Mouse (Mus musculus): ENCODE results near the gene Epo. TPM values are rescaled to one million over a fixed set of nuclear protein-coding genes. Genes with fewer than 3 reads are reported as not detected.

The Epo gene
- total RNA-seq (2021) = not detected

- DNase-seq = peak; percentile 99
Measured at GRCm38 (mm10) chr5:137533117-137533827, at the start of gene Epo, which contains the start of gene Gnb2. Gene Epo, minus strand, starts transcription at chr5:137533242. Gene Gnb2, minus strand, starts transcription at chr5:137533510.

GRCm38 (mm10) chr5:137582702-137583101, 49.7 kb upstream of the Epo start:
- DNase-seq = no peak

GRCm38 (mm10) chr5:137580246-137580645, 47.2 kb upstream of the Epo start:
- DNase-seq = no peak

- peak; percentile 41 for DNase-seq
Measured at GRCm38 (mm10) chr5:137574470-137574901, 41.4 kb upstream of the Epo start.

GRCm38 (mm10) chr5:137570691-137571586, 37.9 kb upstream of the Epo start:
- no peak for DNase-seq

- DNase-seq = no peak
Measured at GRCm38 (mm10) chr5:137570181-137570580, 37.1 kb upstream of the Epo start.

- DNase-seq = peak; percentile 60
Measured at GRCm38 (mm10) chr5:137569665-137570064, 36.6 kb upstream of the Epo start, which contains the start of gene Tfr2. Gene Tfr2, plus strand, starts transcription at chr5:137569840.

GRCm38 (mm10) chr5:137569031-137569430, 36.0 kb upstream of the Epo start:
- DNase-seq = no peak

GRCm38 (mm10) chr5:137568223-137568798, 35.3 kb upstream of the Epo start:
- no peak for DNase-seq

- DNase-seq = no peak
Measured at GRCm38 (mm10) chr5:137566416-137566815, 33.4 kb upstream of the Epo start.

- no peak for DNase-seq
Measured at GRCm38 (mm10) chr5:137565744-137566143, 32.7 kb upstream of the Epo start.

- DNase-seq = no peak
Measured at GRCm38 (mm10) chr5:137562965-137563364, 29.9 kb upstream of the Epo start.

GRCm38 (mm10) chr5:137561556-137561955, 28.5 kb upstream of the Epo start:
- DNase-seq = no peak

- no peak for DNase-seq
Measured at GRCm38 (mm10) chr5:137553898-137554297, 20.9 kb upstream of the Epo start.

GRCm38 (mm10) chr5:137553411-137553837, 20.4 kb upstream of the Epo start, which contains the start of gene Actl6b:
Gene Actl6b, plus strand, starts transcription at chr5:137553517.
- DNase-seq = peak; percentile 83

GRCm38 (mm10) chr5:137553000-137553399, 20.0 kb upstream of the Epo start:
- DNase-seq = no peak

- DNase-seq = no peak
Measured at GRCm38 (mm10) chr5:137551119-137551518, 18.1 kb upstream of the Epo start.

GRCm38 (mm10) chr5:137549840-137550239, 16.8 kb upstream of the Epo start:
- DNase-seq = no peak

GRCm38 (mm10) chr5:137545596-137545995, 12.6 kb upstream of the Epo start:
- no peak for DNase-seq

- DNase-seq = no peak
Measured at GRCm38 (mm10) chr5:137544926-137545325, 11.9 kb upstream of the Epo start.

GRCm38 (mm10) chr5:137541768-137542540, 8.9 kb upstream of the Epo start:
- no peak for DNase-seq

GRCm38 (mm10) chr5:137540991-137541390, 7.9 kb upstream of the Epo start:
- no peak for DNase-seq
